ENCODE assay signal across 18 mouse cellular contexts in the genomic region with DNA sequence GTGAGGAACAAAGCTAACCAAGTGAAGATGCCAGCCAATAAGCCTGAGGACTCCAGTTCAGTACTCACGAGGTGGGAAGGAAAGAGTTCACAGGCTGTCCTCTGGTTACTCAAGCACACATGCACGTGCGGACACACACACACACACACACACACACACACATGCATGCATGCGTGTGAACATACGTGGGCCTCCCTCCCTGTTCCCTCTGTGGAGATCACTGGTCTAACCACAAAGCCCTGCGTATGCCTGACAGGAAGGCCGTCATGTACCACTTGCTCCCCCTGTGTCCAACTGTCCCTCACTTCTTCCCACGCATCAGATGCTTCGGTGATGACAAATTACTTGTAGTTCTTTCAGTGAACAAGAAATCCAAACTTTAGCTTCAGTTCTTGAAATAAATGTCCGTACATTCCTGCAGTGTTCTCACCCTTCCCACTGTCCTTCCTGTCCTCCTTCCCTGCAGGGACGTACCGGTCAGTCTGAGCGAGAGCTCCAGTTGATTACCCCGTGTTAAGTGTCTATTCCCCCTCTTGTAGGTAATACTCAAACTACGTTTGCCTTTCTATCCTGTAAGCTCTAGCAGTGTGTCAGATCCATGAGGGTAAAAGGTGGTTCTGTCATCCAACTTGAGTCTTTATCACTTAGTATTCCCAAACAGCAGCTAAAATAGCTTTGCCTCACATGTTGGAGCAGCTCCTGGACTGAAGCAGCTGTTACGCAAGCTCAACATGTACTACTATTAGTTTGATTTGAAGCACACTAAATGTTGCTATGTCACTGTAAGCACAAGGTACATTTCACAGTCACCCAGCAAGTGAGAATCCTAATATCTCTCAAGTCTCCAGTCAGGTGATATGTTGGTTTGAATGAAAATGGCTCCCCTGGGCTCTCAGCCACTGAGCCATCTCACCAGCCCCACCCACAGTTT. TPM values are rescaled to one million over a fixed set of nuclear protein-coding genes. Genes with fewer than 3 reads are reported as not detected.
A peak's percentile ranks its signal among the peaks of the same experiment; 100 is the strongest.
DNase-seq lines count a peak whose midpoint lies in the region; ATAC-seq and TF ChIP-seq lines count a peak whose summit lies in the region.
"Had no signal": no experiment of that assay in that cellular context is flagged by ENCODE, and none has a peak within 500 bp of the region (broad histone marks: within the 10 kb centered on the region; RNA-seq: fewer than 3 reads in every experiment).

No protein-coding gene starts in this region.

- no peak overlapping the region for H3K4me3 ChIP-seq in heart, adult 2 months
- H3K4me3 ChIP-seq in heart, embryonic 10.5 days = no peak overlapping the region
- no peak overlapping the region for H3K4me3 ChIP-seq in liver, adult 2 months (ENCODE audit: insufficient read depth, low read depth, low read length)
- H3K4me3 ChIP-seq: hindbrain, embryonic 13.5 days; limb, embryonic 13.5 days had no signal

- ATAC-seq in megakaryocyte progenitor cell, adult 5-6 weeks (replicated peaks; ENCODE audit: poor library complexity) = peak; percentile 36; the same call in 1 of the 2 replicates
- ATAC-seq: forebrain, postnatal 0 days; intestine, embryonic 16.5 days; liver, postnatal 0 days; midbrain, embryonic 13.5 days had no signal

- H3K9me3 ChIP-seq in heart, embryonic 10.5 days = no peaks in the 10 kb centered on the region
- H3K9me3 ChIP-seq: hindbrain, embryonic 13.5 days; limb, embryonic 13.5 days; midbrain, embryonic 13.5 days had no signal

- H3K27me3 ChIP-seq in heart, adult 2 months (ENCODE audit: control insufficient read depth, insufficient read depth, low read length) = no peaks in the 10 kb centered on the region
- H3K27me3 ChIP-seq in heart, embryonic 10.5 days (ENCODE audit: insufficient read depth, poor library complexity, severe bottlenecking) = no peaks in the 10 kb centered on the region
- H3K27me3 ChIP-seq in liver, adult 2 months (ENCODE audit: control insufficient read depth, insufficient read depth, low read length) = no peaks in the 10 kb centered on the region
- H3K27me3 ChIP-seq: hindbrain, embryonic 13.5 days; limb, embryonic 13.5 days; midbrain, embryonic 13.5 days had no signal

- WGBS in heart, adult 2 months = 73% methylated on average over 16 of the region's 16 CpGs
- WGBS in heart, embryonic 10.5 days = 84% methylated on average over 16 of the region's 16 CpGs
- WGBS in liver, adult 2 months = 90% methylated on average over 16 of the region's 16 CpGs

- TF ChIP-seq CTCF in heart, adult 2 months (IDR thresholded peaks at IDR 0.05) = no peak
- no peak for TF ChIP-seq CTCF in liver, adult 2 months (IDR thresholded peaks at IDR 0.05; ENCODE audit: low read depth, low read length)

- H3K27ac ChIP-seq in heart, adult 2 months = peak overlapping the region; percentile 51
- H3K27ac ChIP-seq in heart, embryonic 10.5 days = no peak overlapping the region
- H3K27ac ChIP-seq in liver, adult 2 months (replicated peaks; ENCODE audit: insufficient read depth, low read depth, low read length) = no peak overlapping the region
- H3K27ac ChIP-seq: limb, embryonic 13.5 days; macrophage had no signal

- peaks cover 7% of the 10 kb centered on the region for H3K4me1 ChIP-seq in heart, adult 2 months (ENCODE audit: control insufficient read depth, insufficient read depth, low read length)
- H3K4me1 ChIP-seq in heart, embryonic 10.5 days = peaks cover 26% of the 10 kb centered on the region
- peaks cover 2% of the 10 kb centered on the region; the same call in 1 of the 2 replicates for H3K4me1 ChIP-seq in liver, adult 2 months (ENCODE audit: control insufficient read depth, insufficient read depth, low read length)

- TF ChIP-seq POLR2A in heart, adult 2 months (IDR thresholded peaks at IDR 0.05; ENCODE audit: insufficient read depth, low read depth, low read length) = no peak
- TF ChIP-seq POLR2A in liver, adult 2 months (IDR thresholded peaks at IDR 0.05; ENCODE audit: extremely low read depth, insufficient read depth, low read length) = no peak

- H3K36me3 ChIP-seq in heart, adult 2 months (ENCODE audit: control insufficient read depth, insufficient read depth, low read length) = peaks cover 2% of the 10 kb centered on the region; the same call in 1 of the 2 replicates
- peaks cover 7% of the 10 kb centered on the region; the same call in 1 of the 2 replicates for H3K36me3 ChIP-seq in heart, embryonic 10.5 days
- H3K36me3 ChIP-seq in liver, adult 2 months (ENCODE audit: control insufficient read depth, insufficient read depth, low read length) = 0 out of 2 replicates have a peak, but pooled peaks cover 3% of the 10 kb centered on the region

- no peak overlapping the region for H3K9ac ChIP-seq in heart, adult 2 months (ENCODE audit: low read depth, low read length)
- H3K9ac ChIP-seq in liver, adult 2 months (ENCODE audit: low read depth, low read length) = no peak overlapping the region
- H3K9ac ChIP-seq: forebrain, postnatal 0 days; hindbrain, embryonic 13.5 days; limb, embryonic 13.5 days; liver, postnatal 0 days; midbrain, embryonic 13.5 days had no signal

- no peaks in the 10 kb centered on the region for H3K79me2 ChIP-seq in heart, adult 2 months (replicated peaks; ENCODE audit: control insufficient read depth, insufficient read depth, low read length)
- peaks cover under 1% of the 10 kb centered on the region; the same call in 1 of the 2 replicates for H3K79me2 ChIP-seq in liver, adult 2 months (ENCODE audit: control insufficient read depth, insufficient read depth, low read length)

- TF ChIP-seq EP300 in heart, adult 2 months (IDR thresholded peaks at IDR 0.05; ENCODE audit: insufficient read depth, low read depth, low read length) = no peak

- intact Hi-C loops in heart, adult 2 months (cut with DNase I) = loop anchor here (5.0 kb wide), 3 partner anchors 36 to 191 kb away; no protein-coding TSS in a partner anchor

- peak in 1 of 2 experiments; percentile 55 for DNase-seq in heart, adult 2 months
- no peak for DNase-seq in heart, embryonic 10.5 days (ENCODE audit: low spot score)
- peak; percentile 50 for DNase-seq in liver, adult 2 months (ENCODE audit: extremely low read depth, low read depth, low spot score)
- DNase-seq in liver = no peak
- DNase-seq in brain, adult 2 months (ENCODE audit: low read depth, low spot score) = peak; percentile 72
- no peak for DNase-seq in kidney, adult 8-10 months
- DNase-seq: adrenal gland, postnatal 14 days; cerebellum, postnatal 14 days; forebrain, postnatal 0 days; kidney, postnatal 10 days; liver, postnatal 0 days; right cerebral cortex, postnatal 14 days had no signal

RNA-seq across cellular contexts. Expression of gene Dtnbp1, which starts 53.4 kb away (rescaled TPM):
- 100 to 1,000 TPM; 107 to 139 TPM for total RNA-seq in heart, adult 2 months (2021)
- polyA plus RNA-seq in heart, adult 2 months (2012; rRNA removed) = 122 and 163 TPM in 2 replicates
- polyA plus RNA-seq in heart, embryonic 10.5 days (2016; fragmentation: Nextera tagmentation; extraction: Ambion mirVana) = 75.0 and 80.9 TPM in 2 replicates
- 32.5 and 47.9 TPM in 2 replicates for total RNA-seq in liver, adult 2 months (2014; rRNA removed)
- polyA plus RNA-seq in liver, adult 2 months (2012; rRNA removed) = 53.0 and 57.4 TPM in 2 replicates
- total RNA-seq in megakaryocyte progenitor cell, adult 5-6 weeks (2015) = 89.4 and 94.5 TPM in 2 replicates
- 98.2 and 104 TPM in 2 replicates for total RNA-seq in megakaryocyte progenitor cell, adult 5-6 weeks (2017)

Comparison
In these comparisons a context has a peak if more than half of its experiments do, and no peak if none do; other contexts are left out.
1. DNase-seq: peak in liver, adult 2 months (single experiment) and brain, adult 2 months (single experiment); none in heart, embryonic 10.5 days (single experiment), liver (single experiment) and kidney, adult 8-10 months (0 of 2).